Mouse (Mus musculus) neural tube, postnatal 0 days (tissue): ENCODE measurements around the gene Il13. TPM values are rescaled to one million over a fixed set of nuclear protein-coding genes. Genes with fewer than 3 reads are reported as not detected.

Experiments
- polyA plus RNA-seq: library from polyadenylated mRNA; unstranded; fragments of >200 nt; fragmentation: Nextera tagmentation; extraction: Ambion mirVana; gene quantifications from 2 replicates; pipeline ENCODE4 v1.2.1, GENCODE M21; 2015

The Il13 gene
- not detected in 2 replicates for polyA plus RNA-seq

GRCm38 (mm10) chr11:53634556-53634955 is at the start of gene Il13:
Gene Il13, minus strand, starts transcription at chr11:53634702.

GRCm38 (mm10) chr11:53618619-53619198 is 15.8 kb downstream of the Il13 start, which contains the start of gene Il4:
Gene Il4, minus strand, starts transcription at chr11:53618669.

Other genes starting within 250 kb of the Il13 start
- not detected in 2 replicates for gene Leap2, start 211.5 kb downstream of the Il13 start, polyA plus RNA-seq
- 1,163 and 1,257 TPM in 2 replicates for gene Uqcrq, start 203.9 kb downstream of the Il13 start, polyA plus RNA-seq
- gene Gdf9, start 203.7 kb downstream of the Il13 start, polyA plus RNA-seq = 1.9 and 2.4 TPM in 2 replicates
- 0.06 TPM in 1 of 2 replicates, not detected in the other for gene Gm10447, start 177.6 kb downstream of the Il13 start, polyA plus RNA-seq
- gene Shroom1, start 177.5 kb downstream of the Il13 start, polyA plus RNA-seq = 3.6 and 3.7 TPM in 2 replicates
- gene Gm9837, start 164.2 kb downstream of the Il13 start, polyA plus RNA-seq = not detected in 2 replicates
- gene Gm9945, start 154.5 kb downstream of the Il13 start, polyA plus RNA-seq = 0.59 and 0.99 TPM in 2 replicates
- 6.8 and 7.0 TPM in 2 replicates for gene Sowaha, start 154.4 kb downstream of the Il13 start, polyA plus RNA-seq
- 25.2 and 25.5 TPM in 2 replicates for gene Sept8, start 115.4 kb downstream of the Il13 start, polyA plus RNA-seq
- gene Kif3a, start 67.3 kb downstream of the Il13 start, polyA plus RNA-seq = 307 and 308 TPM in 2 replicates
- 3.0 and 3.7 TPM in 2 replicates for gene Il4, start 16.0 kb downstream of the Il13 start, polyA plus RNA-seq
- 11.7 and 11.8 TPM in 2 replicates for gene Rad50, start 72.6 kb upstream of the Il13 start, polyA plus RNA-seq
- gene Il5, start 86.1 kb upstream of the Il13 start, polyA plus RNA-seq = 0.09 and 0.15 TPM in 2 replicates
- 5.2 and 5.6 TPM in 2 replicates for gene Irf1, start 135.3 kb upstream of the Il13 start, polyA plus RNA-seq
- 0.17 and 0.25 TPM in 2 replicates for gene Gm17334, start 138.5 kb upstream of the Il13 start, polyA plus RNA-seq
- 1.3 and 1.9 TPM in 2 replicates for gene Gm12216, start 224.6 kb upstream of the Il13 start, polyA plus RNA-seq